Mouse (Mus musculus) spleen, adult 2 months (tissue): ENCODE data around the gene Marc2.

ENCODE experiments used
- CTCF ChIP-seq: fragments of 200-500 bp; IDR thresholded peaks from 2 replicates; pipeline ENCODE4 v1.5.1; 2011; ENCODE audit warnings: mild to moderate bottlenecking, inconsistent platforms; ENCODE audit not compliant: insufficient read depth, insufficient read length, insufficient replicate concordance; ENCODE audit errors: extremely low read depth
- POLR2A ChIP-seq: fragments of 200-500 bp; IDR thresholded peaks from 2 replicates; pipeline ENCODE4 v1.6.1; 2011; ENCODE audit warnings: low read depth, low read length, inconsistent platforms

DNA sequence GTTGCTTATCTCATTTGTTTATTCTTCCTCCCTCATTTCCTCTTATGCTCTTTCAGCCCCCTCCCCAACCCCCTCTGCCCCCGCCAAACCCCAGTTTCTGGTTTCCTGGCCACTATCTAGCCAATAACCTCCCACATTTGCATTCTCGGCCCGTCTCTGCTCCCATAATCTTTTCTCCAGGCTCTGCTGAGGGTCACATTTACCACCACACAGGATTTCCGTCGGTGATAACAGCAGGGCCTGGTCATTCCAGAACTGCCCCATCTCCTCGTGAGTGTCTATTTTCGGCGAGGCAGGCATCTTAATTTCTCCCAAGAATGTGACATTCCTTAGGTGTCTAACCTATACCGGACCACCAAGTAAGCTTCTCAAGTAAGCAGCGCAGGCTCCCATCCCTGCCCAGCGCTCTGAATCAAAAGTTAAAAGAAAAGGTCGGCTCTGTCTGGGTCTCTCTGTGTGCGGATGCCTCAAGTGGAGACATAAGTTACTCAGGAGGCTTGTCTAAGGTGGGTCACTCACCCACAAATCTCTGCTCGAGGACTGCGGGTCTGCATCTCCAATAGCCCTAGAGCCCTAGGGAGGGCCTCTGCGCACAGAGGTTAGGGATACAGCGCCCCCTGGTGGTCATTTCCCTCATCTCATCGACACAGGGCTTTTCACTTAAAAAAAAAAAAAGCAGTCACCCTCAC is 74.9 kb downstream of the Marc2 start:
- TF ChIP-seq POLR2A, result no peak
- TF ChIP-seq CTCF, result peak; percentile 43; the same call in 1 of the 2 replicates
